Mouse (Mus musculus) adrenal gland, adult 10 weeks (tissue): ENCODE measurements around the gene Farsb. TPM values are rescaled to one million over a fixed set of nuclear protein-coding genes. Genes with fewer than 3 reads are reported as not detected.

Source experiments
- polyA plus RNA-seq: library from polyadenylated mRNA; stranded (reverse); fragments of 350-450 nt; fragmentation: Illumina TruSeq; extraction: RNeasy Lipid Tissue Mini Kit (QIAGEN cat#74804); gene quantifications from one replicate; pipeline ENCODE4 v1.2.3, GENCODE M21; 2014; ENCODE audit warnings: low read depth, low replicate concordance

Gene Farsb
- 293 TPM for polyA plus RNA-seq

GRCm38 (mm10) chr1:78488752-78489492 lies at the start of gene Farsb:
TSS of gene Farsb (minus strand) at chr1:78488897.

GRCm38 (mm10) chr1:78511621-78512160 lies 23.0 kb upstream of the Farsb start, which contains the start of gene BC035947:
TSS of gene BC035947 (minus strand) at chr1:78512158.

GRCm38 (mm10) chr1:78510862-78511261 lies 22.2 kb upstream of the Farsb start, which contains the start of gene Mogat1:
TSS of gene Mogat1 (plus strand) at chr1:78510991.

Other genes starting within 250 kb of the Farsb start
- gene Sgpp2, start 178.6 kb downstream of the Farsb start, polyA plus RNA-seq: 1.8 TPM
- 3.3 TPM for gene Mogat1, start 22.1 kb upstream of the Farsb start, polyA plus RNA-seq
- gene BC035947, start 23.3 kb upstream of the Farsb start, polyA plus RNA-seq: 0.29 TPM
- 193 TPM for gene Acsl3, start 168.9 kb upstream of the Farsb start, polyA plus RNA-seq
- 3.8 TPM for gene Utp14b, start 169.1 kb upstream of the Farsb start, polyA plus RNA-seq